Mouse (Mus musculus) cortical plate, adult 2 months (tissue): ENCODE data around the gene Gm12830.

Experiments
- CTCF ChIP-seq: fragments of 200-500 bp; IDR thresholded peaks from 2 replicates; pipeline ENCODE4 v1.5.1; 2011; ENCODE audit warnings: mild to moderate bottlenecking, control low read depth, low read length; ENCODE audit not compliant: insufficient read depth; ENCODE audit errors: extremely low read depth
- POLR2A ChIP-seq: fragments of 200-500 bp; IDR thresholded peaks from 2 replicates; pipeline ENCODE4 v1.6.1; 2011; ENCODE audit warnings: mild to moderate bottlenecking, low read length, control low read depth; ENCODE audit not compliant: insufficient read depth; ENCODE audit errors: extremely low read depth

DNA sequence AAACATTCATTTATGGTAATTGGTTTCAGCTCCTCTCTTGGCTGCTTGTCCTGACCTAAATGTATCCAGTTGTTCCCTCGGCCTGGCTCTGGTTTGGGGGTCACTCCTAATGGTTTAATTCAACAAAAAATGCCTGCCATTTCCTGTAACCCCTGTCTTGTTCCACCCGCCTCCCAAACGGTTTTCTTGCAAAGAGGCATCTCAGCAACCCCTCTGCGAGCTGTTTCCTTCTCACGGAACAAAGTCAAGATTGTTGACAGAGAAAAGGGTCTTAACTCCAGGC, 42.1 kb upstream of the Gm12830 start:
- TF ChIP-seq POLR2A (no peak), CTCF (no peak)
